Mouse (Mus musculus) liver, adult 10 weeks (tissue): ENCODE measurements around the gene Pold2. TPM values are rescaled to one million over a fixed set of nuclear protein-coding genes. Genes with fewer than 3 reads are reported as not detected.

Experiments used
- polyA plus RNA-seq: library from polyadenylated mRNA; stranded (reverse); fragments of 350-450 nt; fragmentation: Illumina TruSeq; extraction: RNeasy Lipid Tissue Mini Kit (QIAGEN cat#74804); gene quantifications from one replicate; pipeline ENCODE4 v1.2.3, GENCODE M21; 2014; ENCODE audit warnings: low read depth, low replicate concordance

Gene Pold2
- polyA plus RNA-seq: 0.66 TPM

GRCm38 (mm10) chr11:5877921-5878526, at the start of gene Pold2:
Gene Pold2, minus strand, starts transcription at chr11:5878292.

GRCm38 (mm10) chr11:5898531-5898930, 20.4 kb upstream of the Pold2 start, which contains the start of gene Myl7:
Gene Myl7, minus strand, starts transcription at chr11:5898782.

GRCm38 (mm10) chr11:5861678-5862393, 16.3 kb downstream of the Pold2 start, which contains the start of gene Aebp1:
Gene Aebp1, plus strand, starts transcription at chr11:5861947.

GRCm38 (mm10) chr11:5837251-5838246, 40.5 kb downstream of the Pold2 start, which contains the start of gene Polm:
Gene Polm, minus strand, starts transcription at chr11:5838016.

Other genes starting within 250 kb of the Pold2 start
- gene Mrps24, start 162.6 kb downstream of the Pold2 start, polyA plus RNA-seq: 11.5 TPM
- 2.7 TPM for gene Urgcp, start 115.9 kb downstream of the Pold2 start, polyA plus RNA-seq
- 2.3 TPM for gene Dbnl, start 89.8 kb downstream of the Pold2 start, polyA plus RNA-seq
- gene Pgam2, start 74.6 kb downstream of the Pold2 start, polyA plus RNA-seq: not detected
- gene Polm, start 40.3 kb downstream of the Pold2 start, polyA plus RNA-seq: 0.77 TPM
- 0.21 TPM for gene Aebp1, start 16.3 kb downstream of the Pold2 start, polyA plus RNA-seq
- not detected for gene Myl7, start 20.5 kb upstream of the Pold2 start, polyA plus RNA-seq
- gene Gck, start 71.8 kb upstream of the Pold2 start, polyA plus RNA-seq: 7.1 TPM
- gene Ykt6, start 77.4 kb upstream of the Pold2 start, polyA plus RNA-seq: 30.6 TPM
- gene Camk2b, start 188.1 kb upstream of the Pold2 start, polyA plus RNA-seq: 1.2 TPM